Mouse (Mus musculus): ENCODE data around the gene Fxyd1. TPM values are rescaled to one million over a fixed set of nuclear protein-coding genes. Genes with fewer than 3 reads are reported as not detected.

Fxyd1 gene
- polyA plus RNA-seq (2017; shearing (Covaris generic)) = not detected

DNA sequence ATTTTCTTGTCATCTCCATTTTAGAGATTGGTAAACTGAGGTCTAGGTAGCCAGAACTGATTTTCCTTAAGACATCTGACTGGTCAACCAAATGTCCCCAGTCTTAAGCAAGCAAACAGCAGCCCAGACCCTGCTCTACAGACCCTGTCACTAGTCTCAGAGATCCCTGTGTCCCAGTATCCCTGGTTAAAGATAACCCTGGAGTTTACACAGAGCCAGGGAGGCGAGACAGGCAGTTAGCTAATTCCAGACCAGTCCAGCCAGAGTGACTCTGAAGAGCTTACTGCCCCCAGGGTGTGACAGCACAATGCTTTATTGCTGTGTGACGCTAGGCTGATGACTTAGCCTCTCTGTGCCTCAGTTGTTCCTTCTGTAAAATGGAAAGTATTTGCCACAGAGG is at the start of gene Fxyd1:
Gene Fxyd1 (minus strand): TSS at position 129 of the 400 bp plus-strand sequence.

DNA sequence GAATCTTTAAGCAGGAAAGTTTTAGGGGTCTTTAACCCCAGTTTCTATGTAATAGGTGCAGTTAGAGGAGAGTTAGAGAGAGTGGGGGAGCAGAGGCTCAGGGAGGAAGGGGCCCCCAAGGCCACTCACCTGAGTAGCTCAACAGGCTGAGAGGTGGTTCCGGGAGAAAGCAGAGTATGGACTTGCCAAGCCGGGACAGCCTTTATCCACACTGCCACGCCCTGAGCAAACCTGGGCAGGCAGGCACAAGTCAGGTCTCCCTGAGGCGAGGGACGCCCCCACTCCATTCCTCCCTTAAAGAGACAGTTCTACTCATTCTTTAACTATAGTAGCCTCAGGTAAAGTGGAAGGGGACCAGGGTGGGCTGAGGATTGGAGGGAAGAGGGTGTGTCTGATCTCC is 19.5 kb upstream of the Fxyd1 start, which contains the start of gene Fxyd3:
Gene Fxyd3 (minus strand): TSS at position 213 of the 400 bp plus-strand sequence.

GRCm38 (mm10) chr7:31059108-31059507 is 2.1 kb upstream of the Fxyd1 start, which contains the start of gene Lgi4:
TSS of gene Lgi4 (plus strand) at chr7:31059342.

GRCm38 (mm10) chr7:31051321-31052021 is 5.5 kb downstream of the Fxyd1 start, which contains the start of gene Fxyd7:
TSS of gene Fxyd7 (minus strand) at chr7:31051467.

GRCm38 (mm10) chr7:31042431-31042910 is 14.5 kb downstream of the Fxyd1 start, which contains the start of gene Fxyd5:
TSS of gene Fxyd5 (minus strand) at chr7:31042481.

Other genes starting within 250 kb of the Fxyd1 start
- 0.51 TPM for gene Ffar2, start 233.4 kb downstream of the Fxyd1 start, polyA plus RNA-seq (2017; shearing (Covaris generic))
- gene Ffar3, start 201.0 kb downstream of the Fxyd1 start, polyA plus RNA-seq (2017; shearing (Covaris generic)) = not detected
- 0.06 TPM for gene Ffar1, start 195.6 kb downstream of the Fxyd1 start, polyA plus RNA-seq (2017; shearing (Covaris generic))
- gene Cd22, start 176.9 kb downstream of the Fxyd1 start, polyA plus RNA-seq (2017; shearing (Covaris generic)) = 14.0 TPM
- gene Mag, start 142.3 kb downstream of the Fxyd1 start, polyA plus RNA-seq (2017; shearing (Covaris generic)) = not detected
- gene Hamp2, start 132.5 kb downstream of the Fxyd1 start, polyA plus RNA-seq (2017; shearing (Covaris generic)) = not detected
- not detected for gene Hamp, start 113.2 kb downstream of the Fxyd1 start, polyA plus RNA-seq (2017; shearing (Covaris generic))
- gene Usf2, start 100.4 kb downstream of the Fxyd1 start, polyA plus RNA-seq (2017; shearing (Covaris generic)) = 8.8 TPM
- gene Lsr, start 83.7 kb downstream of the Fxyd1 start, polyA plus RNA-seq (2017; shearing (Covaris generic)) = 2.7 TPM
- gene Fam187b, start 83.4 kb downstream of the Fxyd1 start, polyA plus RNA-seq (2017; shearing (Covaris generic)) = 0.72 TPM
- 1,946 TPM for gene Fxyd5, start 14.7 kb downstream of the Fxyd1 start, polyA plus RNA-seq (2017; shearing (Covaris generic))
- gene Fxyd7, start 5.7 kb downstream of the Fxyd1 start, polyA plus RNA-seq (2017; shearing (Covaris generic)) = not detected
- gene Lgi4, start 2.1 kb upstream of the Fxyd1 start, polyA plus RNA-seq (2017; shearing (Covaris generic)) = not detected
- gene Fxyd3, start 19.5 kb upstream of the Fxyd1 start, polyA plus RNA-seq (2017; shearing (Covaris generic)) = not detected
- 9.4 TPM for gene Hpn, start 58.1 kb upstream of the Fxyd1 start, polyA plus RNA-seq (2017; shearing (Covaris generic))
- gene Scn1b, start 69.8 kb upstream of the Fxyd1 start, polyA plus RNA-seq (2017; shearing (Covaris generic)) = not detected
- gene Gramd1a, start 98.7 kb upstream of the Fxyd1 start, polyA plus RNA-seq (2017; shearing (Covaris generic)) = 192 TPM
- gene Scgb2b2, start 233.3 kb upstream of the Fxyd1 start, polyA plus RNA-seq (2017; shearing (Covaris generic)) = not detected
- gene Scgb1b2, start 234.6 kb upstream of the Fxyd1 start, polyA plus RNA-seq (2017; shearing (Covaris generic)) = not detected